Mouse (Mus musculus): Measurements from ENCODE around the gene Cradd. TPM values are rescaled to one million over a fixed set of nuclear protein-coding genes. Genes with fewer than 3 reads are reported as not detected.
A peak's percentile ranks its signal among the peaks of the same experiment; 100 is the strongest.

Gene Cradd
- polyA plus RNA-seq, 1 experiment from 2014 or later = 11.7 TPM

- WGBS = 79% methylated on average over 5 of the region's 5 CpGs
- Histone ChIP-seq H3K9ac (ENCODE audit: low read length) (no peak overlapping the region), H3K4me1 (ENCODE audit: control insufficient read depth, insufficient read depth, low read length) (peaks cover 11% of the 10 kb centered on the region), H3K4me2 (ENCODE audit: low read length) (no peak overlapping the region), H3K9me3 (replicated peaks; ENCODE audit: control insufficient read depth, low read length) (no peaks in the 10 kb centered on the region), H3K36me3 (ENCODE audit: control insufficient read depth, insufficient read depth, low read length) (no peaks in the 10 kb centered on the region), H3K4me3 (ENCODE audit: low read depth, low read length) (no peak overlapping the region), H3K27me3 (replicated peaks; ENCODE audit: control insufficient read depth, insufficient read depth, low read length) (no peaks in the 10 kb centered on the region), H3K27ac (ENCODE audit: low read depth, low read length) (no peak overlapping the region)
- ATAC-seq = no peak
- no peak for DNase-seq (ENCODE audit: low spot score)
Measured at GRCm38 (mm10) chr10:95314019-95314418, 9.9 kb downstream of the Cradd start.

GRCm38 (mm10) chr10:95313524-95313923 is 10.4 kb downstream of the Cradd start:
- Histone ChIP-seq H3K4me3 (ENCODE audit: low read depth, low read length) (no peak overlapping the region), H3K4me1 (ENCODE audit: control insufficient read depth, insufficient read depth, low read length) (peaks cover 11% of the 10 kb centered on the region), H3K27ac (ENCODE audit: low read depth, low read length) (no peak overlapping the region), H3K4me2 (ENCODE audit: low read length) (no peak overlapping the region), H3K9me3 (replicated peaks; ENCODE audit: control insufficient read depth, low read length) (no peaks in the 10 kb centered on the region), H3K36me3 (ENCODE audit: control insufficient read depth, insufficient read depth, low read length) (no peaks in the 10 kb centered on the region), H3K27me3 (replicated peaks; ENCODE audit: control insufficient read depth, insufficient read depth, low read length) (no peaks in the 10 kb centered on the region), H3K9ac (ENCODE audit: low read length) (no peak overlapping the region)
- DNase-seq (ENCODE audit: low spot score) = no peak
- 90% methylated on average over 9 of the region's 9 CpGs for WGBS
- no peak for ATAC-seq

- Histone ChIP-seq H3K9me3 (replicated peaks; ENCODE audit: control insufficient read depth, low read length) (no peaks in the 10 kb centered on the region), H3K4me2 (ENCODE audit: low read length) (peak overlapping the region; percentile 10; the same call in 1 of the 2 replicates), H3K36me3 (ENCODE audit: control insufficient read depth, insufficient read depth, low read length) (no peaks in the 10 kb centered on the region), H3K4me3 (ENCODE audit: low read depth, low read length) (no peak overlapping the region), H3K27ac (ENCODE audit: low read depth, low read length) (peak overlapping the region; percentile 72), H3K4me1 (ENCODE audit: control insufficient read depth, insufficient read depth, low read length) (peaks cover 14% of the 10 kb centered on the region), H3K27me3 (replicated peaks; ENCODE audit: control insufficient read depth, insufficient read depth, low read length) (no peaks in the 10 kb centered on the region), H3K9ac (ENCODE audit: low read length) (peak overlapping the region; percentile 43)
- 10% methylated on average over 21 of the region's 21 CpGs for WGBS
- peak; percentile 84 for DNase-seq (ENCODE audit: low spot score)
- peak; percentile 85 for ATAC-seq
Measured at GRCm38 (mm10) chr10:95310688-95311441, 13.1 kb downstream of the Cradd start.

GRCm38 (mm10) chr10:95309412-95310322 is 14.3 kb downstream of the Cradd start:
- WGBS = 47% methylated on average over 13 of the region's 13 CpGs
- H3K4me3 ChIP-seq (ENCODE audit: low read depth, low read length) = no peak overlapping the region
- no peak overlapping the region for H3K9ac ChIP-seq (ENCODE audit: low read length)
- DNase-seq (ENCODE audit: low spot score) (no peak), ATAC-seq (no peak)
- no peak overlapping the region for H3K27ac ChIP-seq (ENCODE audit: low read depth, low read length)
- H3K9me3 ChIP-seq (replicated peaks; ENCODE audit: control insufficient read depth, low read length) = no peaks in the 10 kb centered on the region
- H3K4me2 ChIP-seq (ENCODE audit: low read length) = no peak overlapping the region
- H3K36me3 ChIP-seq (ENCODE audit: control insufficient read depth, insufficient read depth, low read length) = no peaks in the 10 kb centered on the region
- H3K27me3 ChIP-seq (replicated peaks; ENCODE audit: control insufficient read depth, insufficient read depth, low read length) = no peaks in the 10 kb centered on the region
- H3K4me1 ChIP-seq (ENCODE audit: control insufficient read depth, insufficient read depth, low read length) = peaks cover 14% of the 10 kb centered on the region

GRCm38 (mm10) chr10:95308991-95309390 is 14.9 kb downstream of the Cradd start:
- H3K27ac ChIP-seq (ENCODE audit: low read depth, low read length) = no peak overlapping the region
- peaks cover 14% of the 10 kb centered on the region for H3K4me1 ChIP-seq (ENCODE audit: control insufficient read depth, insufficient read depth, low read length)
- no peak for ATAC-seq
- DNase-seq (ENCODE audit: low spot score) = no peak
- H3K9me3 ChIP-seq (replicated peaks; ENCODE audit: control insufficient read depth, low read length) = no peaks in the 10 kb centered on the region
- no peak overlapping the region for H3K4me2 ChIP-seq (ENCODE audit: low read length)
- H3K9ac ChIP-seq (ENCODE audit: low read length) = no peak overlapping the region
- no peak overlapping the region for H3K4me3 ChIP-seq (ENCODE audit: low read depth, low read length)
- H3K36me3 ChIP-seq (ENCODE audit: control insufficient read depth, insufficient read depth, low read length) = no peaks in the 10 kb centered on the region
- H3K27me3 ChIP-seq (replicated peaks; ENCODE audit: control insufficient read depth, insufficient read depth, low read length) = no peaks in the 10 kb centered on the region
- WGBS = 81% methylated on average over 12 of the region's 12 CpGs

GRCm38 (mm10) chr10:95307916-95308315 is 16.0 kb downstream of the Cradd start:
- Histone ChIP-seq H3K9ac (ENCODE audit: low read length) (no peak overlapping the region), H3K4me1 (ENCODE audit: control insufficient read depth, insufficient read depth, low read length) (peaks cover 14% of the 10 kb centered on the region), H3K4me2 (ENCODE audit: low read length) (no peak overlapping the region), H3K36me3 (ENCODE audit: control insufficient read depth, insufficient read depth, low read length) (no peaks in the 10 kb centered on the region), H3K4me3 (ENCODE audit: low read depth, low read length) (no peak overlapping the region), H3K27ac (ENCODE audit: low read depth, low read length) (no peak overlapping the region), H3K27me3 (replicated peaks; ENCODE audit: control insufficient read depth, insufficient read depth, low read length) (no peaks in the 10 kb centered on the region), H3K9me3 (replicated peaks; ENCODE audit: control insufficient read depth, low read length) (no peaks in the 10 kb centered on the region)
- DNase-seq (ENCODE audit: low spot score) (no peak), ATAC-seq (no peak)
- WGBS = 94% methylated on average over 5 of the region's 5 CpGs

GRCm38 (mm10) chr10:95306824-95307552 is 16.9 kb downstream of the Cradd start:
- no peaks in the 10 kb centered on the region for H3K27me3 ChIP-seq (replicated peaks; ENCODE audit: control insufficient read depth, insufficient read depth, low read length)
- WGBS = 35% methylated on average over 11 of the region's 11 CpGs
- H3K9ac ChIP-seq (ENCODE audit: low read length) = no peak overlapping the region
- H3K27ac ChIP-seq (ENCODE audit: low read depth, low read length) = no peak overlapping the region
- H3K9me3 ChIP-seq (replicated peaks; ENCODE audit: control insufficient read depth, low read length) = no peaks in the 10 kb centered on the region
- no peak overlapping the region for H3K4me3 ChIP-seq (ENCODE audit: low read depth, low read length)
- ATAC-seq (no peak), DNase-seq (ENCODE audit: low spot score) (no peak)
- H3K4me2 ChIP-seq (ENCODE audit: low read length) = no peak overlapping the region
- H3K4me1 ChIP-seq (ENCODE audit: control insufficient read depth, insufficient read depth, low read length) = peaks cover 14% of the 10 kb centered on the region
- no peaks in the 10 kb centered on the region for H3K36me3 ChIP-seq (ENCODE audit: control insufficient read depth, insufficient read depth, low read length)

GRCm38 (mm10) chr10:95304240-95304639 is 19.7 kb downstream of the Cradd start:
- Histone ChIP-seq H3K36me3 (ENCODE audit: control insufficient read depth, insufficient read depth, low read length) (no peaks in the 10 kb centered on the region), H3K4me2 (ENCODE audit: low read length) (no peak overlapping the region), H3K9ac (ENCODE audit: low read length) (no peak overlapping the region), H3K27me3 (replicated peaks; ENCODE audit: control insufficient read depth, insufficient read depth, low read length) (no peaks in the 10 kb centered on the region), H3K4me1 (ENCODE audit: control insufficient read depth, insufficient read depth, low read length) (0 out of 2 replicates have a peak, but pooled peaks cover 3% of the 10 kb centered on the region), H3K9me3 (replicated peaks; ENCODE audit: control insufficient read depth, low read length) (no peaks in the 10 kb centered on the region), H3K4me3 (ENCODE audit: low read depth, low read length) (no peak overlapping the region), H3K27ac (ENCODE audit: low read depth, low read length) (no peak overlapping the region)
- ATAC-seq = no peak
- 56% methylated on average over 4 of the region's 4 CpGs for whole genome bisulfite sequencing
- DNase-seq (ENCODE audit: low spot score) = no peak

Measured in forebrain, embryonic 14.5 days (tissue).